Mouse (Mus musculus) CH12.LX (cell line): ENCODE data around the gene Psmd13. TPM values are rescaled to one million over a fixed set of nuclear protein-coding genes. Genes with fewer than 3 reads are reported as not detected.

Source experiments
- DNase-seq: peaks from one replicate; pipeline ENCODE4 v3.0.0-alpha.2; 2013; ENCODE audit errors: extremely low read depth
- H3K27ac ChIP-seq: 2 replicates; pipeline ENCODE4 v1.5.1; 2012; ENCODE audit warnings: low read depth, mild to moderate bottlenecking, control low read depth, moderate library complexity; ENCODE audit not compliant: insufficient read depth
- H3K27me3 ChIP-seq: replicated peaks from 2 replicates; pipeline ENCODE3; 2012; ENCODE audit warnings: inconsistent platforms
- H3K36me3 ChIP-seq, 2 experiments: replicated peaks in 1 of 2; 2 replicates each; pipeline versions ENCODE3 to v1.6.1; 2012; ENCODE audit warnings: inconsistent platforms in 1 of 2, low read length in 1 of 2, mild to moderate bottlenecking in 1 of 2, mixed read lengths in 1 of 2, moderate library complexity in 1 of 2; ENCODE audit not compliant: control insufficient read depth in 1 of 2, insufficient read depth in 1 of 2
- H3K4me1 ChIP-seq, 2 experiments: 2 replicates each; pipeline ENCODE4 v1.6.1; 2012; ENCODE audit warnings: inconsistent platforms in 1 of 2, moderate library complexity in 1 of 2; ENCODE audit not compliant: insufficient read depth in 2 of 2, control insufficient read depth in 1 of 2
- H3K4me2 ChIP-seq: 2 replicates; pipeline ENCODE4 v1.6.1; 2012; ENCODE audit warnings: low read depth, mild to moderate bottlenecking, control low read depth; ENCODE audit not compliant: poor library complexity, insufficient read depth, severe bottlenecking
- H3K4me3 ChIP-seq, 3 experiments: fragments of 150-350 bp in 1 of 3; sonication (generic) in 1 of 3; replicated peaks in 1 of 3; 2 replicates each; pipeline versions ENCODE3 to v1.5.1; 2011 to 2012; ENCODE audit warnings: low read depth in 2 of 3, low read length in 2 of 3, mild to moderate bottlenecking in 2 of 3, moderate library complexity in 2 of 3, control low read depth in 1 of 3, improper control_type of control experiment in 1 of 3, inconsistent platforms in 1 of 3, mixed read lengths in 1 of 3; ENCODE audit not compliant: poor library complexity in 1 of 3
- H3K79me2 ChIP-seq: replicated peaks from 2 replicates; pipeline ENCODE4 v1.6.1; 2012; ENCODE audit warnings: mild to moderate bottlenecking, moderate library complexity; ENCODE audit not compliant: control insufficient read depth, poor library complexity, insufficient read depth, severe bottlenecking; ENCODE audit errors: extremely low read depth
- H3K9ac ChIP-seq: 2 replicates; pipeline ENCODE4 v1.6.1; 2012; ENCODE audit warnings: low read depth, mild to moderate bottlenecking, control low read depth, moderate library complexity; ENCODE audit not compliant: insufficient read depth
- H3K9me3 ChIP-seq: replicated peaks from 2 replicates; pipeline ENCODE3; 2012; ENCODE audit warnings: low read length, inconsistent platforms, mixed read lengths
- BHLHE40 ChIP-seq: IDR thresholded peaks from 2 replicates; pipeline ENCODE4 v1.6.1; 2011; ENCODE audit warnings: mild to moderate bottlenecking, low read depth, low read length, improper control_type of control experiment
- CHD1 ChIP-seq: IDR thresholded peaks from 2 replicates; pipeline ENCODE4 v1.6.1; 2012; ENCODE audit warnings: low read depth, low read length, improper control_type of control experiment, inconsistent platforms
- CHD2 ChIP-seq: IDR thresholded peaks from 2 replicates; pipeline ENCODE4 v1.6.1; 2011; ENCODE audit warnings: low read length, improper control_type of control experiment
- GABPA ChIP-seq: IDR thresholded peaks from 2 replicates; pipeline ENCODE4 v1.6.1; 2012; ENCODE audit warnings: low read depth, low read length, improper control_type of control experiment, inconsistent platforms; ENCODE audit not compliant: insufficient replicate concordance
- IRF4 ChIP-seq: IDR thresholded peaks from 2 replicates; pipeline ENCODE4 v1.6.1; 2014; ENCODE audit warnings: low read depth, mild to moderate bottlenecking, inconsistent platforms, low read length, improper control_type of control experiment
- JUN ChIP-seq: IDR thresholded peaks from 2 replicates; pipeline ENCODE4 v1.6.1; 2011; ENCODE audit warnings: low read depth, mild to moderate bottlenecking, low read length, improper control_type of control experiment, moderate library complexity; ENCODE audit not compliant: insufficient read depth
- NRF1 ChIP-seq: IDR thresholded peaks from 2 replicates; pipeline ENCODE4 v1.6.1; 2014; ENCODE audit warnings: low read depth, mild to moderate bottlenecking, inconsistent platforms, low read length, improper control_type of control experiment, moderate library complexity
- POLR2AphosphoS2 ChIP-seq: IDR thresholded peaks from 2 replicates; pipeline ENCODE4 v1.6.1; 2011; ENCODE audit warnings: low read depth, low read length, improper control_type of control experiment
- RAD21 ChIP-seq: IDR thresholded peaks from 2 replicates; pipeline ENCODE4 v1.6.1; 2011; ENCODE audit warnings: low read depth, mild to moderate bottlenecking, low read length, improper control_type of control experiment, moderate library complexity
- TCF12 ChIP-seq: IDR thresholded peaks from 2 replicates; pipeline ENCODE4 v1.6.1; 2014; ENCODE audit warnings: low read depth, mild to moderate bottlenecking, inconsistent platforms, low read length, improper control_type of control experiment
- ZC3H11A ChIP-seq: IDR thresholded peaks from 2 replicates; pipeline ENCODE4 v1.6.1; 2012; ENCODE audit warnings: low read depth, mild to moderate bottlenecking, inconsistent platforms, low read length, improper control_type of control experiment
- ZNF384 ChIP-seq: IDR thresholded peaks from 2 replicates; pipeline ENCODE4 v1.6.1; 2012; ENCODE audit warnings: low read depth, low read length, improper control_type of control experiment, inconsistent platforms
- dilution Hi-C: fragments of 300-500 bp; cut with MboI; formaldehyde crosslinking; loops from 2 replicates; pipeline ENCODE4 v1.14.3; 2020; ENCODE audit warnings: low sequenced_read_pairs; ENCODE audit not compliant: extremely low pct_unique_long_range_greater_than_20kb, extremely low pct_ligation_motif_present
- in situ Hi-C: fragments of 300-500 bp; cut with MboI; formaldehyde crosslinking; loops from 3 replicates; pipeline ENCODE4 v1.14.3; 2019; ENCODE audit warnings: low sequenced_read_pairs, low pct_ligation_motif_present, low pct_unique_long_range_greater_than_20kb, mixed read lengths
- polyA plus RNA-seq: library from polyadenylated mRNA; unstranded; fragments of >175 nt; gene quantifications from 2 replicates; pipeline ENCODE4 v1.2.1, GENCODE M21; 2012; ENCODE audit warnings: low read depth; ENCODE audit not compliant: insufficient read length
- total RNA-seq, 2 experiments: library from RNA; depleted of rRNA; stranded (reverse); fragments of 300-350 nt in 1 of 2; fragments of >200 nt in 1 of 2; gene quantifications; 2 replicates each; pipeline ENCODE4 v1.2.3; 2012 to 2014

Psmd13 gene
- total and polyA plus RNA-seq, 3 experiments, result 165 to 185 (median 168) TPM

DNA sequence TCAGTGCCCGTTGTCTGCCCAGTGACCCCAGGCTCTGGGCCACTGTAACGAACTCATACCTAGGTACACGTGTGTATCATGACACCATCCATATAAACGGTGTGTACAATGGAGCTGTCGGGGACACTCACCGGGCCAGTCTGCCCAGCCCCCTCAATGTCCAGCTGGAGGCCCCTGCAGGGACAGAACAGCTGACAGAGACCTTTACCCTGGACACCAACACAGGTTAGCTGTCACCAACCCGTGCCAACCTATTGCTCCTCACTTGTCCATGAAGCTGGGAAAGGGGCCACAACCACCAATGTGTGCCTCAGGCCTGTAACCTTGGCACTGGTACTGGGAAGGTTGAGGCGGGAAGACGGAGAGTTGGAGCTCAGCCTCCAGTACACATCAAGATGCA, 60.6 kb downstream of the Psmd13 start:
- dilution Hi-C loops (no loop called here), in situ Hi-C loops (no loop called here)
- H3K4me1 ChIP-seq, result peaks cover 22 to 54% of the 10 kb centered on the region in 2 experiments
- H3K79me2 ChIP-seq, result no peaks in the 10 kb centered on the region
- peak overlapping the region; percentile 81 for H3K27ac ChIP-seq
- H3K9me3 ChIP-seq, result no peaks in the 10 kb centered on the region
- H3K4me3 ChIP-seq, result peak overlapping the region in 2 of 3 experiments; percentile 19 to 47
- H3K4me2 ChIP-seq, result peak overlapping the region; percentile 33; the same call in 1 of the 2 replicates
- TF ChIP-seq IRF4, result no peak
- TF ChIP-seq NRF1, result no peak
- no peak for TF ChIP-seq GABPA
- TF ChIP-seq POLR2AphosphoS2, result no peak
- TF ChIP-seq ZNF384, result no peak
- no peak for TF ChIP-seq JUN
- H3K36me3 ChIP-seq, result peaks cover 8 to 29% of the 10 kb centered on the region in 2 experiments
- H3K9ac ChIP-seq, result no peak overlapping the region
- no peaks in the 10 kb centered on the region for H3K27me3 ChIP-seq
- no peak for DNase-seq

DNA sequence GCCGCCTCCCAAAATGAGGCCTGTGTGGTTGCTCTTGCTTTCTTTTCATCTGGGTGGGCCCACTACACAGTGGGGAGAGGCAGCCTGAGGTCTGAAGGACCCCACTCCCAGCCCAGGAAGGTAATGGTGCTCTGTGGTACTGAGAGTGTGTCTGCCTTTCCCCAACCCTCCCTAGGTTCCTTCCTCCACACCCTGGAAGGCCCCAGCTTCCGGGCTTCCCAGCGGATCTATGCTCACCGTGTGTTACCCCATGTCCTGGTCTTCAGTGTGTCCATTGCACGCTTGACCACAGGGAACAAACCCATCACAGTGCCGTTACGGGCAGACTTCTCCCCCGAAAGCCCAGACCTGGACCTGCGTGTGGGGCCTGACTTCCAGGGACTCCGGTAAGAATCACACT, 61.0 kb downstream of the Psmd13 start:
- dilution Hi-C loops, result no loop called here

DNA sequence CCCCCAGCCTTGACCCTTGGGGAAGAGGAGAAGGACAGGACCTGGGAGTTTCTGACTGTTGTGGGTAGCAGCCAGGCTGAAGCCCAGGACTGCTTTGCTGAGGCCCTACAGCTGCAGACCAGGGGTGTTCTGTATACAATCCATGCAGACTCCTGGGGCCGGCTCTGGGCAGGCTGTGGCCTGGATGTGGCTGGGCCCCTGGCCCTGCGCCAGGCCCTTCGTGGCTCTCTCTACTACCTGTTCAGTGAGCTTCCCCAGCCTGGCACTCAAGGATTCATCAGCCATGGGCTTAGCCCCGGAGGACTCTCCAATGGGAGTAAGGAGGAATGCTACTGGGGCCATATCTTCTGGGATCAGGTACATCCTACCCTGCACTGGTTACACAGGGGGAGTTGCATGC, 61.6 kb downstream of the Psmd13 start:
- Histone ChIP-seq H3K4me1 (peaks cover 22 to 62% of the 10 kb centered on the region in 2 experiments), H3K36me3 (peaks cover 17 to 39% of the 10 kb centered on the region in 2 experiments)
- dilution Hi-C loops, result no loop called here

More for the DNA sequence above, 61.0 kb downstream of the Psmd13 start:
- peaks cover 22 to 56% of the 10 kb centered on the region in 2 experiments for H3K4me1 ChIP-seq
- H3K9ac ChIP-seq, result no peak overlapping the region
- in situ Hi-C loops, result no loop called here
- no peaks in the 10 kb centered on the region for H3K79me2 ChIP-seq
- no peak overlapping the region for H3K27ac ChIP-seq
- peaks cover 13 to 34% of the 10 kb centered on the region in 2 experiments for H3K36me3 ChIP-seq
- H3K9me3 ChIP-seq, result no peaks in the 10 kb centered on the region
- H3K4me3 ChIP-seq, result no peak overlapping the region
- DNase-seq, result no peak
- H3K4me2 ChIP-seq, result no peak overlapping the region
- no peak for TF ChIP-seq CHD1
- no peak for TF ChIP-seq CHD2
- TF ChIP-seq RAD21, result no peak
- TF ChIP-seq ZC3H11A, result no peak
- TF ChIP-seq JUN, result no peak
- no peak for TF ChIP-seq BHLHE40
- no peak for TF ChIP-seq IRF4
- H3K27me3 ChIP-seq, result no peaks in the 10 kb centered on the region

More for the DNA sequence above, 61.6 kb downstream of the Psmd13 start:
- Histone ChIP-seq H3K27me3 (no peaks in the 10 kb centered on the region), H3K4me2 (no peak overlapping the region), H3K9ac (no peak overlapping the region), H3K9me3 (no peaks in the 10 kb centered on the region), H3K4me3 (no peak overlapping the region), H3K79me2 (no peaks in the 10 kb centered on the region), H3K27ac (no peak overlapping the region)
- TF ChIP-seq RAD21 (no peak), TCF12 (no peak)
- in situ Hi-C loops, result no loop called here
- no peak for DNase-seq
